Mouse (Mus musculus): ENCODE measurements around the gene Prrc2b.

DNA sequence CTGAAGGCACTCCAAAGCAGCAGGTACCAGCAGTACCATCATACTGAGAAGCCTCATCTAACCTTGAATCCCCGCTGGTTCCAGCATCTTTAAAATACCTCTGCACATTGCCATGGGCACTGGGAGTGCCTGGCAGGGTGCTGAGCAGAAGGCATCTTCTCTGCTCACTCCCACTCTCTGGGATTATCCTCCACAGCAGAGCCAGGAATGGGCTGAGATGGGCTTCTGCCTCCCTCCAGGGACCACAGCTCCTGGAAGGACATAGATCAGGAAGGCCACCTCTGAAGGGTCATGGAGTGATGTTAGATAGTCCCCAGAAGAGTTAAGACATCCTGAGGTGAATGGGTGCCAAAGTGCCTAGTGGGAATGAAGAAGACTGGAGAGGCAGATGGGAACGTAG lies 38.3 kb upstream of the Prrc2b start:
- no peak for TF ChIP-seq CTCF (IDR thresholded peaks at IDR 0.05; ENCODE audit: control insufficient read depth, insufficient read depth, insufficient replicate concordance, low read depth, low read length)
- TF ChIP-seq POLR2A (IDR thresholded peaks at IDR 0.05; ENCODE audit: control insufficient read depth, low read depth, low read length) = no peak

Measured in testis, adult 2 months (tissue).